Mouse (Mus musculus) C2C12 (cell line): Measurements from ENCODE around the gene Gprc5b. TPM values are rescaled to one million over a fixed set of nuclear protein-coding genes. Genes with fewer than 3 reads are reported as not detected.

Experiments
- H3K27me3 ChIP-seq: one replicate; pipeline ENCODE4 v1.6.1; 2011; ENCODE audit not compliant: control insufficient read depth, insufficient read depth, insufficient read length
- H3K36me3 ChIP-seq: one replicate; pipeline ENCODE4 v1.6.1; 2011; ENCODE audit not compliant: control insufficient read depth, insufficient read depth
- H3K4me3 ChIP-seq: one replicate; pipeline ENCODE4 v1.5.1; 2011; ENCODE audit warnings: mild to moderate bottlenecking, control low read depth; ENCODE audit not compliant: poor library complexity, insufficient read depth, severe bottlenecking
- H3K79me2 ChIP-seq: one replicate; pipeline ENCODE4 v1.6.1; 2011; ENCODE audit not compliant: control insufficient read depth, insufficient read depth
- H3K79me3 ChIP-seq: one replicate; pipeline ENCODE4 v1.6.1; 2011; ENCODE audit warnings: low read depth, control low read depth
- H3ac ChIP-seq: one replicate; pipeline ENCODE3; 2011; ENCODE audit warnings: low read depth; ENCODE audit not compliant: control insufficient read depth, insufficient read length
- CEBPB ChIP-seq: IDR thresholded peaks from one replicate; pipeline ENCODE4 v1.6.1; 2011; ENCODE audit warnings: low read depth, mild to moderate bottlenecking, control low read depth, moderate library complexity
- CTCF ChIP-seq: IDR thresholded peaks from one replicate; pipeline ENCODE4 v1.5.1; 2011; ENCODE audit not compliant: control insufficient read depth, insufficient read depth, insufficient read length
- FOSL1 ChIP-seq: IDR thresholded peaks from one replicate; pipeline ENCODE4 v1.8.0; 2011; ENCODE audit warnings: mild to moderate bottlenecking, low read length; ENCODE audit not compliant: poor library complexity, insufficient read depth, severe bottlenecking
- MAX ChIP-seq: IDR thresholded peaks from one replicate; pipeline ENCODE4 v1.6.1; 2011; ENCODE audit warnings: mild to moderate bottlenecking, control low read depth
- MYOD1 ChIP-seq: IDR thresholded peaks from one replicate; pipeline ENCODE4 v1.6.1; 2011; ENCODE audit warnings: low read depth; ENCODE audit not compliant: control insufficient read depth, insufficient read length
- MYOG ChIP-seq: IDR thresholded peaks from one replicate; pipeline ENCODE4 v1.6.1; 2011; ENCODE audit not compliant: control insufficient read depth, insufficient read length; ENCODE audit errors: extremely low read depth
- USF1 ChIP-seq: IDR thresholded peaks from one replicate; pipeline ENCODE4 v1.6.1; 2011; ENCODE audit warnings: low read depth, mild to moderate bottlenecking, control low read depth, moderate library complexity
- polyA plus RNA-seq: library from polyadenylated mRNA; unstranded; fragments of >200 nt; fragmentation: generic; extraction: Trizol; gene quantifications from one replicate; pipeline ENCODE4 v1.2.1, GENCODE M21; 2012; ENCODE audit warnings: missing spikeins

The Gprc5b gene
- polyA plus RNA-seq, 1 experiment = 31.3 TPM

DNA sequence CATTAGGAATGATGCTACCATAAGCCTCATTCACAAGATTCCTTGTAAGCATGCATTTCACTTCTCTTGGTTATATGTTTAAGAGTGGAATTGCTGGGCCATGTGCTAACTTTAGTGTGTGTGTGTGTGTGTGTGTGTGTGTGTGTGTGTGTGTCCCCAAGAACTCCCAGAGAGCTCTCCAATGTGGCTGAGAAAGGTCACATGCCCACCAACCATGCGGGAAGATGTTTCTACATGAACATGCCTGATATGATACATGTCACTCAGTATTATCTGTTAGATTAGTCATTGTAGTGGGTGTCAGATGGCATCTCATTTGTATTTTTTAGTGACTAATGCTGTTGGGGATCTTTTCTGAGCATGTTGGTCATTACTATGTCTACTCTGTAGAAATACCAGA lies 40.0 kb downstream of the Gprc5b start:
- Histone ChIP-seq H3K79me3 (no peaks in the 10 kb centered on the region), H3K27me3 (no peaks in the 10 kb centered on the region), H3K4me3 (no peak overlapping the region), H3K36me3 (no peaks in the 10 kb centered on the region), H3K79me2 (no peaks in the 10 kb centered on the region), H3ac (no peak overlapping the region)
- TF ChIP-seq CTCF (no peak), USF1 (peak; percentile 81)

DNA sequence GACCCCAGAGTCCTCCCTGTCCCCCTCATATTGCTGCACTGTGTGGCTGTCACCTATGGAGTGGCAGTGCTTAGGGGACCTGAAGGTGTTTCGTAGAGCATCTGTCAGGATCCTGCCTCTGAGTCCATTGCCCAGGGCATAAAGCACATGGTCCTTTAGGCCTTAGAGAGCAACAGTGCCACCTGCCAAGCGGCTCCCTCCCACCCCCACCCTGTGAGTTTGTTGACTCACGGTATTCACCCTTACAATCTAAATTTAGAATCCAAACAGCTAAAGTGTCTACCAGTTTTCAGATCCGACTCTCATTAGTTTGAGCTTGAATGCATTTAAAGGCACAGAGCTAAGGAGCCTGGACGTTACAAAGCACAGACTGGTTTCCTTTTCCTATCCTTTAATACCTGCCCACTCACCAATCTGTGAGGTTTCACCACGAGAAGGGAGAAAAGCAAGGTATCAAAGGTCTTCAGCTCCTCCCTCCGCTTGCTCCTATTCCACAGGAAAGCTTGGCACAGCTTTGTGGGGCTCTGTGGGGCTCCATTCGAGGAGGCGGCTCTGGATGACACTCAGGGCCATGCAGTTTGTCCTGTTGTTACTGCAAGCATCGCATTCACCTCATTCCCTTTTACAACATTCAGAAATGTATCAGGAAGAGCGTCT lies 41.3 kb downstream of the Gprc5b start:
- no peak overlapping the region for H3ac ChIP-seq
- no peaks in the 10 kb centered on the region for H3K36me3 ChIP-seq
- H3K27me3 ChIP-seq = no peaks in the 10 kb centered on the region
- TF ChIP-seq FOSL1 (no peak), MAX (no peak), MYOG (no peak), MYOD1 (no peak), CEBPB (no peak), CTCF (no peak), USF1 (no peak)
- H3K79me3 ChIP-seq = no peaks in the 10 kb centered on the region
- no peak overlapping the region for H3K4me3 ChIP-seq
- H3K79me2 ChIP-seq = no peaks in the 10 kb centered on the region

DNA sequence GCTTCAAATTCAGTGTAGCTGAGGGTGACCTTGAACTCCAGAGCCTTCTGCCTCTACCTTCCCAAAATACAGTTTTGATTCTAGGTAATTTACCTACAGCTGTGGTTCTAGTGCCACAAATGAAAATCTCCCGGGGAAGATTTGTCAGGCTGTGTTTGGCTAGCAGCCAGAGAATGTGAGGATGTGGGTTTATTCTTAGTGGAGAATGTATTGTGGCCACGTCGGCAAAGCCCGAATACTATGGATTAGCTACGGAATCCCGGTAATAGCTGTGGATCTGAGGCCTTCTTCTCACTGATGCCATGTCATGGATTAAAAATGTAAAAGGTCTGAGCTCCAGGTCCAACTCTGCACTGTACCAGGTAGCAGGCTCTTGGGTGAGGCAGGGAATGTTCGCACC lies 45.3 kb downstream of the Gprc5b start:
- H3K4me3 ChIP-seq = no peak overlapping the region
- H3K27me3 ChIP-seq = no peaks in the 10 kb centered on the region
- TF ChIP-seq CTCF (no peak), MYOG (no peak), MYOD1 (no peak), FOSL1 (no peak), CEBPB (no peak), USF1 (no peak), MAX (no peak)
- no peaks in the 10 kb centered on the region for H3K36me3 ChIP-seq
- H3ac ChIP-seq = no peak overlapping the region
- H3K79me3 ChIP-seq = no peaks in the 10 kb centered on the region
- no peaks in the 10 kb centered on the region for H3K79me2 ChIP-seq

DNA sequence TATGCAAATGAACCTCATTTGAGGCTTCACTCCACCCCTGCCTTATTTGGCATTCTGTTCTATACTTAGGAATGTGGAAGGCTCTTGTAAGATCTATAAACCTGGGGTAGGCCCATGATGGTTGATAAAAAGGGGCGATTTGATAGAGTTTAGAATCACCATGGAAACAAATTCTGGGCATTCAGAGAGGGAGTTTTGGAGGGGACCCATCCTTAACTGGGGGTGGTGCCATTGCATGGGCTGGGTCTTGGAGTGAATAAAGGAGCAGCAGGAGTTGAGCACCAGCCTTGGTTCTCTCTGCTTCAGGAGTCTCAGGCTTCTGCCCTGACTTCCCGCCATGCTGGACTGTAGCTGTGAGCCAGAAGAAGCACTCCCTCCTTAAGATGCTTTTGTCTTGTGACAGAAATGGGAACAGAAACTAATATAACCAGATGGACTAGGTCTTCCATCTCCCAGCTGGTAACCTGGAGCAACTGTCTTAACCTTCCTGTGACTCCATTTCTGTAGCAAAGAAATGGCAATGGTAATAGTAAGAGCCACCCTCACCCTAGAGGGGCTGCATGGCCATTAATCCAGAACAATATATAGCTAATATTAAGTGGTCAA lies 46.2 kb downstream of the Gprc5b start:
- Histone ChIP-seq H3K27me3 (no peaks in the 10 kb centered on the region), H3K79me3 (no peaks in the 10 kb centered on the region), H3K4me3 (no peak overlapping the region), H3K36me3 (no peaks in the 10 kb centered on the region), H3ac (no peak overlapping the region), H3K79me2 (no peaks in the 10 kb centered on the region)
- TF ChIP-seq MYOD1 = no peak
- TF ChIP-seq FOSL1 = no peak
- no peak for TF ChIP-seq USF1
- TF ChIP-seq CEBPB = no peak
- TF ChIP-seq MYOG = no peak
- TF ChIP-seq MAX = no peak
- TF ChIP-seq CTCF = no peak

DNA sequence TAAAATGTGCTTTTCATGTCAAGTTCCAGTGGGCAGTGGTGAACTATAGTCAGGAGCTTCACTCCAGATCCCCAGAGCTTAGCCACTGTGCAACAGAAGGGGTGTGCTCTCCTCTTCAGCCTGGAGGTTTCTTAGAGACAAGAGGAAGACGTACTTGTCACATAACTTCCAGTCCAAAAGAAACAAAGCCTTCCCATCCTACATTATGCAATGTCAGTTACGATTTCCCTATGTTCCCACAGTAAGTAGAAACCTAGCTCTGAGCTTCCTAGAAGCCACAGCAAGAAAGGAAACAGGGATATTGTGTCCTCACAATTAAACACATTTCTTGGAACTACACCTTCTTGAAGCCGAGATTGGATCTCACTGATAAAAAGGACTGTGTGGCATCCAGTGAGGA lies 47.8 kb downstream of the Gprc5b start:
- no peaks in the 10 kb centered on the region for H3K79me3 ChIP-seq
- no peaks in the 10 kb centered on the region for H3K36me3 ChIP-seq
- no peaks in the 10 kb centered on the region for H3K27me3 ChIP-seq
- H3K4me3 ChIP-seq = no peak overlapping the region
- no peaks in the 10 kb centered on the region for H3K79me2 ChIP-seq
- no peak for TF ChIP-seq MYOG
- TF ChIP-seq MYOD1 = no peak
- no peak for TF ChIP-seq FOSL1
- TF ChIP-seq CEBPB = no peak
- no peak for TF ChIP-seq USF1
- TF ChIP-seq MAX = no peak
- TF ChIP-seq CTCF = no peak
- H3ac ChIP-seq = no peak overlapping the region

DNA sequence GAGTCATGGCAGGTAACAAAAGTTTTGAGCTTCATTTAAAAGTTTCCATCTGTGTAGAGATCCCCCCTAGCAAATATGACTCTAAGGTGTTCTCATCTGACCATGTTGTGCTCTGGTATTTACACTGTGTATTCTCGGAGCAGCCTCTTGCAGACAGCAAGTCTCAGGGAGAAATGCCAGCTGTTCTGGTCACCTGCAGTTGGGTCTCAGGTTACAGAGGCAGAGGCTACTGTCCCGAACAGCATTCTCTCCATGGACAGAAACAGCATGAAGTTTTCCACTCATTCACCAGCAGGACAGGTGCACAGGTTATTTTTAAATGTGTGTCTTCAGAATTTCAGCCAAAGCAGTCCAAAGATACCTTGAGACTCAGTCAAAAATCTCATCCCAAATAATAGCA lies 50.1 kb downstream of the Gprc5b start:
- no peak for TF ChIP-seq CEBPB
- no peak for TF ChIP-seq FOSL1
- no peak for TF ChIP-seq MAX
- no peak for TF ChIP-seq MYOG
- no peak for TF ChIP-seq MYOD1
- TF ChIP-seq CTCF = no peak
- TF ChIP-seq USF1 = no peak
- H3ac ChIP-seq = no peak overlapping the region
- no peaks in the 10 kb centered on the region for H3K27me3 ChIP-seq

More for the DNA sequence above, 50.1 kb downstream of the Gprc5b start:
- Histone ChIP-seq H3K79me2 (no peaks in the 10 kb centered on the region), H3K36me3 (no peaks in the 10 kb centered on the region), H3K79me3 (no peaks in the 10 kb centered on the region), H3K4me3 (no peak overlapping the region)
